Mouse (Mus musculus): ENCODE results near the gene Tmed8. TPM values are rescaled to one million over a fixed set of nuclear protein-coding genes. Genes with fewer than 3 reads are reported as not detected.
"Not testable (repeated sequence)": the region's sequence is repeated elsewhere in the genome, so short reads cannot be mapped to it uniquely, and the experiment has no call there.

The Tmed8 gene
- total RNA-seq, 2 experiments from 2014 or later: 5.5 to 7.2 TPM

DNA sequence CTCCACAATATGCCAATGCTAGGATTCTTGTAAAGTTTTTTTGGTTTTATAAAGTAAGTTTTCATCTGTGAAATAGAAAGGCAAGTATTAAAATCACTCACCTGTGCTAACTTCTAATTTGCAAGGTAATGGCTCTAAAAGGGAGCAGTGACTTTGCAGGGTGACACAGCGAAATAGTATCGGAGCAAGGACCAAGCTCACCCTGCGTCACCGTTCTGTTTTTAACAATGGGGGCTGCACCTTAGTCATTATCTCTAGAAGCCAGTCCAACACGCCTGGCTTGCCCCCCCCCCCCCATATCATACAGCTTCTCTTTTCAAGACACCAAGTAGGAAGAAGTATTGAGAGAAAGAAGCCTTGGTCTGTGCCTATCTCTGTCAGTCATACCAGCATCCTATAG lies 39.4 kb downstream of the Tmed8 start:
- intact Hi-C loops (cut with DNase I): no loop called here
- no peak for DNase-seq

DNA sequence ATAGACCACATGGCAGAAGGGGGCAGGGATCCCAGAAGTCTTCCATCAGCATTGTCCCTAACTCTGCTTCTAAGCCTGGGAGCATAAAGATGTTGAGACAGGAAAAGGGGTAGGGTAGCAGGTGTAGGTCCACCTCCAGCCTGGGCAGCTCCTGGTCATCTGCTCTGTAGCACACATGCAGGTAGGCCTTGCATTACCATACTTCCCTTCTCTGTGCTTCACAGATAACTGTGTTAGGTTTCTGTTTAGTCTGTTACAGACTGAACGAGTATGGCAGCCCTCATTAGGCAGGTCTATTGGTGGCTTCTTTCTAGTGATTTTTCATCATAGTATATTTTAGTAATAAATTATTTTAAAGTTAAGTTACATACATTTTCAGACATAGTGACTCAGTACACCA lies 39.9 kb downstream of the Tmed8 start:
- intact Hi-C loops (cut with DNase I): no loop called here
- DNase-seq: no peak

DNA sequence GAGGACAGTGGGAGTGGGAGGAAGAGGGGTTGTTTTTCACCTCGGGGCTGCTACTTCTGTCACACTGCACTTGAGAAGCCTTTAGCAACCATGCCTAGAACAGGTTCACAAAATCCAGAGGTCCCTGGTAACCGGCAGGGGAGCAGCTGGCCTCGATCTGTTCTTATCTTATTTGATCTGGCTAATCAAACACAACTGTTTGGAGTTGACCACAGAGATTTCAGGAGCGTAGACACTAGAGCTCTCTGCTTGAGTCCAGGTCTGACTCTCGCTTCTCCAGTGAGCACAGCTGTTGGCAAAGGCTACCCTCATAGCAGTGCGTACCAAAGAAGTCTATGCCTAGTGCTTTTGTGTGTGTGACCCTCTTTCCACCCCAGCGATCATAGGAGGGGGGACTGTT lies 42.2 kb downstream of the Tmed8 start:
- intact Hi-C loops (cut with DNase I): no loop called here
- DNase-seq: no peak

DNA sequence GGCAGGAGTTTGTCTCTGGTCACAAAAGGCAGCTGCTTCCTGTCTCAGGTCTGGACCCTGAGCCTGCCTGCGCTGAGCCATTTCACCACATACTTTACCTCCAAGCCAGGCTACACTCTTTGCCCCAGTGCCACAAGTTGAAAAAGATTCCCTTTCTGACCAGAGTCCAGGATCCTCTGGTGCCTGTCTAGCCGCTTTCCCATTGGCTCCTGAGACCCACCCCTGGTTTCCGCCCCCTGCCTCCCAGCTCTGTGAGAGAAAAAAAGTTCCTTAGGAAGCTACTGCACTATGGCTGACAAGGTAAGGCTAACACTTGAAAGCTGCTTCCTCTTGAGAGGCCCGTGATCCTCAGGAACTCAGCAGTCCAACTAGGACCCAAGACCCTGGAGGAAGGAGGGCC lies 42.9 kb downstream of the Tmed8 start:
- no peak for DNase-seq
- intact Hi-C loops (cut with DNase I): no loop called here

DNA sequence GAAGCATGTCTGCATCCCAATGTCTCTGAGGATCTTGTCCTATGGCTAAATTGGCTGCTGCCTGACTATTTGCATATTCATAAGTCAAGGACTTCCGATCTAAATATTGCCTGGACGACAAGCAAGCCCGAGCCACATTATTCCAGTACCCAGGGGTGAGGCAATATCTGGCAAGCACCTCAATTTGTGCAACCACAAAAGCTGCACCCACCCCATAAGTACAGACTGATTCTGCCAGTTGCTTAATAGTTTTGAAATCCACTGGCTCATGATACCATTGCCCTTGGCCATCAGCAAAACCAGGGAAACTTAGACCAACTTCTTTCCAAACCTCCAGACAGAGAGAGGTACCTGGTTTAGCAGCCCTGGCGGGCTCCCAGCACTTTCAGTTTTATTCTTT lies 45.8 kb downstream of the Tmed8 start:
- intact Hi-C loops (cut with DNase I); DNase-seq: not testable (repeated sequence)

DNA sequence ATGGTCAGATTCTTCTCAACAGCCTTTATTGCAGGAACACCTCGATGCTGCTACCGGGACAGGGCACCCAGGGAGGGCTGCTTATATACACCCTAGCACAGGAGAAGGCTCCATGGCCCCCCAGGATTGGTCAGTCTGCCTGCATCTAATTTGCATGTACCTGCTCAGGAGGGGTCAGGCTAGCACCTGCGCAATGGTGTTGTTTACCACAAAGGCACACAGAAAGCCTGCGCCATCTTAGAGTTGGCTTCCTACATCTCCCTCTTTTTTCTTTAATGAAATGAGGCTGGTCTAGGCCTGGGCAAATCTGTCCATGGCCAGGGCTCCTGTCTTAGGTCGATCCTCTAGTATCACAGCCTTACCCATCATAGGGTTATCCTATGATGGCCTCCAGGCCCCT lies 50.8 kb downstream of the Tmed8 start:
- intact Hi-C loops (cut with DNase I): loop anchor here (5.0 kb wide), 2 partner anchors 48 to 113 kb away; partner anchors contain the start of gene Samd15
- DNase-seq: no peak

DNA sequence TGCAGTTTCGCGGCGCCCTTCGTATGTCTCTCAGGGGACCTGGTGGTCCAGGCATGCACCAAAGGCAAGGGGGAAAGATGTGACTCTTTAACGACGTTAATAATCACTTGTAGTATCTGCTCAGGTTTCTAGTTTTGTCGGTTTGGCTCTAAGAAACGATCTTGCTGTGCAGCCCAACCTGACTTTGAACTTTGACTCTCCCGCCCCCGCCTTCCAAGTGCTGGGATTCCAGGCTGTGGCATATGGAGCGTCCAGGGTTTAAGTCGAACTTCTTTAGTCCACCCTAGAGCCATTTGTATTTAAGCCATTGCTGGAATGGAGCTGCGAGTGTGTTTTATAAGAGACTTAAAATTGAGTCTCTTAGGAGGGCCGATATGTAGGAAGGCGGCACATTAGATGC lies 52.1 kb downstream of the Tmed8 start:
- DNase-seq: no peak
- intact Hi-C loops (cut with DNase I): loop anchor here (5.0 kb wide), 2 partner anchors 49 to 114 kb away; partner anchors contain the start of gene Samd15

DNA sequence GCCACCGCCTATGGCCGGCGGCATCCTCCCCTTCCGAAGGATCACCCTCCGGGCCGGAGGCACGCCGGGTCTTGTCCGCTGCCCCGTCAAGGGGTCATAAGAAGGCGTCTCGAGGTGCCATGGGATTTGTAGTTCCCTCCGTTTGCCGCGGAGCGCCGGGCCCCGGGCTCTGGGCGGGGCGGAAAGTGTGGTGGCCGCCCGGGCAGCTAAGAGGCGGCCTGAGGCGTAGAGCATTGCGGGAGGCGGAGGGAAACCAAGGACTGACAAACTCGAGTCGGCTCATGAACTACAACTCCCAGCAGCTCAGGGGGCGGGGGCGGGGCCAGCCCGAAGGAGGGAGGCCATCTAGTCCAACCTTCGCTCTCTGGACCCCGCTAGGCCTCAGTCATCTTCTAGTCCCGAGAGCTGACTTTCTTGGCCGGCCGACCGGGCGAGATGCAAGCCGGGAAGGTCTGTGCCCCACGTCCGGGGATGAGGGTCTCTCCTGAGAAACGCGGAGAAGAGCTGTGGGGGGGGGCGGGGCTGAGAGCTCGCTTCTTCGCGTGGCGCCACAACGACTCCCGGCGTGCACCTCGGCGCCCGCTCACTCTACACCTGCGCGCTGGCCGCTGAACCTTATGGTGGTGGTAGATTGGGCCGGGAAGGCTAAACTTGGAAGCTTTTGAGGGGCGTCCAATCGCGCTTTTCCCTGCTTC lies 52.7 kb downstream of the Tmed8 start, which contains the start of gene Pomt2:
Gene Pomt2, minus strand, starts transcription at position 574 of the 695 bp plus-strand sequence.
- intact Hi-C loops (cut with DNase I): loop anchor here (5.0 kb wide), 2 partner anchors 50 to 115 kb away; partner anchors contain the start of gene Samd15
- peak; percentile 95 to 96 for DNase-seq

DNA sequence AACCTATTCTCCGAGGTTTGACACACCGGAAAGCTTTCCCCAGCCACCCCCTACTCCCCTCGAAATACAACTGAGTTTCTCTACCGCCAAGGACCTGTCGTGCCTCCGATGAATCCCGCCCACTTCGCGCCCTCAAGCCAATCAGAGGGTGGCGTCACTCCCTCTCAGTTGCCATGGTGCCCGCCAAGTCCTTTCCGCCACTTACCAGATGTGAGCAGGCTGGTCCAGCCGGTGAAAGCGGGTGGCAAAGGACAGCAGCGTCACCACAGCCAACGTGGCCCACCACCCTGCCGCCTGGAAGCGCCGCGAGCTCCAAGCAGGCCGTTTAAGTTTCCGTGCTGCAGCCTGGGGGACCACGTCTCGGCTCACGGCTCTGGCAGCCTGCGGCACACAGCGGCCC lies 53.3 kb downstream of the Tmed8 start, which contains the start of gene Gstz1:
Gene Gstz1, plus strand, starts transcription at position 200 of the 400 bp plus-strand sequence.
- intact Hi-C loops (cut with DNase I): loop anchor here (5.0 kb wide), 2 partner anchors 50 to 115 kb away; partner anchors contain the start of gene Samd15
- DNase-seq: peak; percentile 91 to 93

DNA sequence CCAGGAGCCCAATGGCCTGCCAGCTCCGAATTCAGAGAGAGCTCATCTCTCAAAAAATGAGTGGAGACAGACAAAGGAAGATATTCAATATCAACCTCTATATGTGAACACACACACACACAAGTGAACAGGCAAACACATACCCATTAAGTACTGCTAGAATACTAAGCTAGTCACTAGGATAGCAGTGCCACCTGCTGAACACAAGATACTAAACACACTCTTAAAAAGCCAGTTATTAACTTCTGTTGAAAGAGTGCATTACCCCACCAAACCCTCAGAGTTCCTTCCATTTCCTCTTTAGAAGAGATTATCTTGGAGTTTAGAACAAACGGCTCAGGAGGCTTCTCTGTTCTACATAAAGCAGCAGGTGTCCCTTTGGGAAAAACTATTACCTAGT lies 58.1 kb downstream of the Tmed8 start:
- intact Hi-C loops (cut with DNase I): no loop called here
- no peak for DNase-seq

DNA sequence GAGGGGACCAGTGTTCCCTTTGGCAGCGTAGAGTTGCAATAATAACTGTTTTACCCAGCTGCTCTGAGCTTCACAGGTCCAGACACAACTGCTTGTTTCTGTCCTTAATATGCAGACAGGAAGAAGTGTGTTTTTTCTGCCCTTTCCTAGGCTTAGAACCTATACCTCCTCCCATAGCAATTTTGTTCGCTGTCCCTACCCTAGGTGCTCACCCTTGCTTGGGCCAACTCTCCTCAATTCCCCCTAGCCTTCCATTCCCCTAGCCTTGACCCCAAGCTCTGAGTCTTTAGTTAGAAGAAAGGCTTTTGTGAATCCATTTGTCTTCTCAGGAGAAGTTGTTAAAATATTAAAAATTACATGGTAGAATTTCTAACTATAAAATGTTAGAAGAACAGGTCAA lies 61.5 kb downstream of the Tmed8 start:
- DNase-seq: no peak
- intact Hi-C loops (cut with DNase I): no loop called here

DNA sequence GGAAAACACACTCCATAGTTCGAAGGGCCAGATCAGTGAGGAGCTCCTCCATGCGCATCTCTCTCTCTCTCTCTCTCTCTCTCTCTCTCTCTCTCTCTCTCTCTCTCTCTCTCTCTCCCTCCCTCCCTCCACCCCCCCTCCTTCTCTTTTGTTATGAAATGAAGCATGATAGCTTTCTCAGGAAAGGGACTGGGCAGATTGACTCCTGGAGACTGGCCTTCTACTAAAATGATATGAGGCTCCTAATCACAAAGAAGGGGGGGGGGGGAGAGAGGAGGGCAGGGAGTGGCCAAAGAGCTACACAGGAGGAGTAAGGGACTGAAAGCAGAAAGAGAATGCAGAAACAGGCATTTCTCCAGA lies 61.9 kb downstream of the Tmed8 start:
- no peak for DNase-seq
- intact Hi-C loops (cut with DNase I): no loop called here

DNA sequence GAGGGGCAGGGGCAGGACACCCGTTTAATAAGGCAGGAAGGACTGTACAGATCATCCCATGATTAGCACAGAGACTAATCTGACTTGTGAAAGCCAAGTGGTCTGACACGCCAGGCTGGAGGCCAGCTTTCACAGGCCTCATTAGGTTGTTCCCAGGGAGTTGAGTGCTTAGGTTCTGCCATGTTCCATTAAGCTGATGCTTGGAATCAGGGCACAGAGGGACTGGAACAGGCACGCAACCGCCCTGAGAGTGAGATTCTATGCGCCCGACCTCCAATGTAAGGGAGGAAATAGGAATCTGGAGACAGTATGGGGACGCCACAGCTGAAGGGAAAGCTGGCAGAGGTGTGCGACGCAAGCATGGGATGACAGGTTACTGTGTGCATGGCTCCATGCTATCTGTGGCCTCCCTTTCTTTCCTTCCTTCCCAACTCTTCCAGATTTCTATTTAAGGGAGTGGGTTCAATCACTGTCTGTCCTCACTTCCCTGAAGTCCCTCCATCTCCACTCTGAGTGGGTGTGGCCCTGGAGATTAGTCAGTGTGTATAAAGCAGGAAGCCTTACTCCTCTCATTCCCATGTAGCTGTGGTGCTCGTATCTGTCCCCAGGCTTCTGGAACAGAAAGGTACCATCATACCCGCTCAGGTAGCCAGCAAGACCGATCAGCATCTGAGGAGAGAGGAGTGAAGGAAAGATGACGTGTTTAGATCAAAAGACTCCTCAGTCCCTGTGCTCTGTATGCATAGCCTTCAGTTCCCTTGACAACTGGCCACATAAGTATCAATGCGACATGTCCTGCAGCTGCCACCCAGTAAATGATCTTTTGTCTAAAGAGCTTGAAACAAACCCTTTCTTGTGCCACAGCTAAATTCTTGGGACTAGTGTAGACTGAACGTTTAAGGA lies 62.6 kb downstream of the Tmed8 start:
- no peak for DNase-seq
- intact Hi-C loops (cut with DNase I): no loop called here

DNA sequence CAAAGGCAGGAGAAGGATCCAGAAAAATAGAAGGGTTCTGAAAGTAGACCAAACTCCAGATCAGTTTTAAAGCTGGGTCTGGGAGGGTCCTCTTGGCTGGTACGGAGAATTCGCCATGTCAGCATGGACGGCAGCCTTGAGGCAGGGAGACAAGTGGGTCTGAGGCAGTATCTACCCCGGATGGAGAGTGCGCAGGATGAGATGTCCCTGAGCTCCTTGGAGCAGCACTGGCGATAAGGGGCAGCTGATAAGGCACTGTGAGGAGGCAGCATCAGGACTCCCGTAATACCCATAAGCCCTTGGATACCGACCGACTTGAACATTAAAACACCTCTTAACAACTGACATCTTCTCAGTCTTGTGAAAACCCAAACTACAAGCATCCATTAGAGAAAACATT lies 67.5 kb downstream of the Tmed8 start:
- DNase-seq: no peak
- intact Hi-C loops (cut with DNase I): loop anchor here (5.0 kb wide), 2 partner anchors 115 to 285 kb away; no protein-coding TSS in a partner anchor

DNA sequence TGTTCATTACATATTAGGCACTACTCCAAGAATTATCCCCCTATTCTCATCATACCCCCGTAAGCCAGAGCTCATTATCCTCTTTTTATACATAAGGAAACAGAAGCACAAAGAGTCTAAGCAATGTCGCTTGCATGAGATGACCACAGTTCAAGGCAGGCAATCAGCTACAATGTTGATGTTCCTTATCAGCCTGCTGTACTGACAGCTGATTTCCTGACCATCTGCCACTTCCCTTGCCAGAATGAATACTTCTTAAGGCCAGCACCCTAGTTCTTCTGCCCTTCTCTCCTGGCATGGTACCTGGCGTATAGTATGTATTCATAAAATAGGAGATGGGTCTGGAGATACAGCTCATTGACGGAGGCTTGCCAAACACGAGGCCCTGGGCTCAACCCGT lies 68.0 kb downstream of the Tmed8 start:
- no peak for DNase-seq
- intact Hi-C loops (cut with DNase I): loop anchor here (5.0 kb wide), 2 partner anchors 115 to 285 kb away; no protein-coding TSS in a partner anchor

DNA sequence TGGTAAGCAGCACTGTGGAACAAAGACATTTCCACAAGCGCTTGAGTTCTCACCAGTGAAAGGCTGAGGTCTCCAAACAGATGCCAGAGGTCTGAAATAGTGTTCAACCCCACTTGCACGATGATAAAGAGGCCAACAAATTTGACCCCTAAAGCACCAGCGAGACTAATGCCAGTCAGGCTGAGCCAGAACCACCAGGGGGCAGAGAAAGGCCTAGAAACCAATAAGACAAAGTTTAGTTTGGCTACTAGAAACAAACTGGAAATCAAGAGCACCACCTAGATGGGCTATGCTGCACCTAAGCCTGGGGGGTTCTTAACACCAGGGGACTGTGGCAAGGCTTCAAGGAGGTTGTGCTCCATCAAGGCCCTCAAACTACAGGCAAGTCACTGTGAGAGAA lies 68.6 kb downstream of the Tmed8 start:
- intact Hi-C loops (cut with DNase I): loop anchor here (2.0 to 5.0 kb wide), 3 partner anchors 116 to 286 kb away; no protein-coding TSS in a partner anchor
- peak; percentile 29 to 58 for DNase-seq

DNA sequence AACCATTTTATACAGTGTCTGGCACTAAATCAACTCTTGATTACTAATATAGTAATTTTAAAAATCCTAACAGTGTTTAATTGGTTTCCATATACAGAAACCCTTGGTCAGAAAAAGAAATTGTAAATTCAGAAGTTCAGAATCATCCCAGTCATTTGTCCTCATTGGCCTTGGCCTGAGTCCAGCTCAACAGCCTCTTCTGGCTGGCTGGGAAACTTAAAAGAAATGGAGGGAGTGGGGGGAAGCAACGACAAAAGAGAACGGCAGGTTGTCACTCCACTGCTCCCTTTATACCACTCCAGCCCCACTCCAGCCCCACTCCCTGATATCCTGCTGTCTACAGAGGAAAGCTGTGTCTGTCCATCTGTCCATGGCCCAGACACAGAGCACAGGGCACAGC lies 69.1 kb downstream of the Tmed8 start:
- intact Hi-C loops (cut with DNase I): loop anchor here (2.0 to 5.0 kb wide), 3 partner anchors 116 to 286 kb away; no protein-coding TSS in a partner anchor
- no peak for DNase-seq

DNA sequence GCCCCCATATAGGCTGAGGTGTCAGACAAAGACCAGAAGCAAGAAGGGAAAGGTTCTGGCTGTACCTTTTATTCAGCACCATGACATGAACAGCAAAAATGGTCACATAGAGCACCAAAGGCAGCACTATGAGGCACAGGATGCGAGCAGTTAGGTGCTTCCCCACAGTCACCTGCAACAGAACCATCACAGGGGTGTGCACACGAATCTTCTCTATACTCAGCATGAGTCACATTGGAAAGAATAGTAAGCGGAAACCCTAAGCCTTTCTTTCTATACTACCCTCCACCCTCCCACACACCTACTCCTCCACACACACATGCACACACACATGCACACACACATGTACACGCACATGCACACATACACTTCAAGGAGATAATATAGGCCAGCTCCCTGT lies 70.0 kb downstream of the Tmed8 start:
- no peak for DNase-seq
- intact Hi-C loops (cut with DNase I): loop anchor here (2.0 to 5.0 kb wide), 3 partner anchors 117 to 287 kb away; no protein-coding TSS in a partner anchor

DNA sequence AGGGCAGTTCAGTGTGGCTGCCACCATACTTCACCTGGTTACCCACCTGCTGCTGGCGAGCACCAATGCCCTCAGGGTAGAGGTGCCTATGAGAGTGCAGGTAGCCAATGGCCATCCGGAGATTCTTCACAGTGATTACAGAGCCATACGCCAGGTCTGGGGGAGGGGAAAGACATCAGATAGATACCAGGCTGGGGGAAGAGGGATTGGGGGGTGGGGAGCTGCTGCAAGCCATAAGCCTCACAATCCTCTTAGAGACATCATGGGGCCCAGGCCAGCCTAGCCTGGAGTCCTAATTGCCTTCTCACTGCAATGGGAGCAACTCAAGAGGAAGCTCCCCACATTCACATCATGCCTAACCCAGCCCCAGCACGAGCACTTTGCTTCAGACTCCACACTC lies 73.0 kb downstream of the Tmed8 start:
- DNase-seq: no peak
- intact Hi-C loops (cut with DNase I): no loop called here

DNA sequence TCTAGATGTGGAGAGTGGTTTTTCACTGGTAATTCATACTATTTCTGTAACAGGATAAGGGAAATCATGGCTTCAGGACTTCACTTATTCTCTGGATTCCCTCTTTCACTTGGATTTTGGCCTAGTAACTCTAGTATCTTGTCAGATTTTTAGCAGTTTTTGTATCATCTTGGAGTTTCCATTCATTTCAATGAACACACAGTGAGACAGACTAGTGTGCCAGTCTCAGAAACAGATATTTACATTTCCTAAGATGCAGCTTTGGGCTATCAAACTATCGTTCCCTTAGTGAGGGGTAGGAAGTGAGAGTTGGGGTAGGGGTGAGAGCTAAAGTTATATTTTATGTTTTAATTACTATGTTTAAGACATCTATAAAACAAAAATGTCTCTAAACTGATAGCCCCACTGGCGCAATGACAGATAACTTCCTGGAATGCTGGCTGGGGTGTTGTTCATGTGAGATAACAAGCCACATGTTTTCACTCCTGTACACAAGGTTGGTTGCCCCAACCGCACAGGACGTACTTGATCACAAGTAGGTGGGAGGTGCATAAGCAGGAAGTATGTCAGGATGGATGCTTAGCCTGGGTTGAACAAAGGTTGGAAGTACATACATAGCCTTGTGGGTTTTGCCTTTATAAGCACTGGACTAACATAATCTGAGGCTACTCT lies 78.2 kb downstream of the Tmed8 start:
- DNase-seq: no peak
- intact Hi-C loops (cut with DNase I): no loop called here

Measured in heart, postnatal 10 days (tissue).